13 mouse cellular contexts compared by ENCODE assay signal in genomic region chr1:118523161-118523560, GRCm38 (mm10).
"Had no signal": no experiment of that assay in that cellular context is flagged by ENCODE, and none has a peak within 500 bp of the region (broad histone marks: within the 10 kb centered on the region; RNA-seq: fewer than 3 reads in every experiment).

No protein-coding gene starts in this region.

- H3K4me3 ChIP-seq: left cerebral cortex, adult 2 months; liver, embryonic 13.5 days had no signal

- H3K4me1 ChIP-seq: liver, embryonic 13.5 days had no signal

- ATAC-seq: intestine, postnatal 0 days had no signal

- H3K27ac ChIP-seq: left cerebral cortex, adult 2 months; liver, embryonic 13.5 days; stomach, postnatal 0 days had no signal

- DNase-seq: layer of hippocampus, postnatal 36 days; liver, embryonic 13.5 days; lung, adult 2 months; lung, postnatal 14 days; lung, postnatal 4 days; midbrain, embryonic 14.5 days; right cerebral cortex, postnatal 4 days; thymus, adult 2 months; thymus, postnatal 14 days; thymus, postnatal 4 days had no signal

- H3K27me3 ChIP-seq: liver, embryonic 13.5 days had no signal
